Mouse (Mus musculus): Measurements from ENCODE around the gene Spdef. TPM values are rescaled to one million over a fixed set of nuclear protein-coding genes. Genes with fewer than 3 reads are reported as not detected.

Spdef gene
- polyA plus RNA-seq, 1 experiment from 2014 or later, result 0.94 TPM

DNA sequence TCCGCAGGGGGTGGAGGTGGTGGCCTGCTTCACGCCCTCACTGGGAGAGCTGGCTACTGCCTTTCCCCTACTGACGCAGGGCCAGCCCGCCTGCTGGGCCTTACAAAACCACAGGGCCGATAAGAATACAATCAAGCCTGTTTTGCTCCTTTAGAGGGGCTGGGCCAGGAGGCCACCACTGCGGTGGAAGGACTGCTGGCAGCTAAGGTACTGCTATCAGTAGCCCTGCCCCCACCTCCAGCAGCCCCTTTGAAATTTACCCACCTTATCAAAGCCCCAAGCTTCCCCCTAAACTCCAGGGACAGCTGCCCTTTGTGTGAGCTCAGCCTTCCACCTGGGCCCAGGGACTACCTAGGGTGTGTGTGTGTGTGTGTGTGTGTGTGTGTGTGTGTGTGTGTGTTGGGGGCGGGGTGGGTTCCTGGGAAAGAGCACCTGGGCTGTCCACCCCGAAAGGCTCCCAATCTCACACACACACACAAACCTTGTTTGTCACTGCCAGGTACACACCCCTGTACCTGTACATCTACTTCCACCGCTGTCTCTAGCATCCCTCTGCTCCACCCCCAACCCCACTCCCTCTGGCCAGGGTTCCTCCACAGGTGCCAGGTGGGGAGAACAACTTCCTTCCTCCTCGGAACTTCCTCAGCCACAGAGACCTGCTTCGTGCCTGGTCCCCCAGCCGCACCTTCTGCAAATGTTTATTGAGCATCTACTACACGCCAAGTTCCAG, 5.8 kb upstream of the Spdef start:
- 26% methylated on average over 12 of the region's 13 CpGs for WGBS
- no peak for DNase-seq (ENCODE audit: low spot score)

DNA sequence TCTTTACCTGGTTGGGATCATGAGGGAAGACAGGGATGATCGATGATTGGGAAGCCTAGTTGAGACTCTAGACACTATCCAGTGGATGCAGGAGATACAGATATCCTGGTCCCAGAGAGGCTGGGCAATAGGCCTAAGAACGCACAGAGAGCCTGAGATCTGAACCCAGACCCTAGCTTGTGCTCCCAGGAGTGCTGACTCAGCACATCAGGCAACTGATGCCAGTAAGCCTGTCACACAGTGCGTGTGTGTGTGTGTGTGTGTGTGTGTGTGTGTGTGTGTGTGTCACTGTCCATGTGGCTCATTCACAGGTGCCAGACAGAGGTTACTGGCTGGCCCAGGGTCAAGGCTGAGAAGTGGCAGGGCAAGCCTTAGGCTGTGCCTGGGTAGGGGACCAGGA, 3.9 kb upstream of the Spdef start:
- no peaks in the 10 kb centered on the region for H3K4me1 ChIP-seq (replicated peaks; ENCODE audit: control insufficient read depth, insufficient read depth, low read length)
- H3K9ac ChIP-seq, result no peak overlapping the region
- H3K27ac ChIP-seq, result no peak overlapping the region
- H3K9me3 ChIP-seq (ENCODE audit: control insufficient read depth, low read length), result 0 out of 2 replicates have a peak, but pooled peaks cover 3% of the 10 kb centered on the region
- WGBS, result 90% methylated on average over 3 of the region's 3 CpGs
- ATAC-seq (ENCODE audit: low FRiP score) (no peak), DNase-seq (ENCODE audit: low spot score) (no peak)
- no peak overlapping the region for H3K4me2 ChIP-seq (replicated peaks)
- no peaks in the 10 kb centered on the region for H3K27me3 ChIP-seq (ENCODE audit: control insufficient read depth, insufficient read depth, low read length)
- no peak overlapping the region for H3K4me3 ChIP-seq (replicated peaks; ENCODE audit: low read length)
- H3K36me3 ChIP-seq (replicated peaks; ENCODE audit: control insufficient read depth, insufficient read depth), result no peaks in the 10 kb centered on the region

More for the DNA sequence above, 5.8 kb upstream of the Spdef start:
- Histone ChIP-seq H3K4me1 (replicated peaks; ENCODE audit: control insufficient read depth, insufficient read depth, low read length) (no peaks in the 10 kb centered on the region), H3K36me3 (replicated peaks; ENCODE audit: control insufficient read depth, insufficient read depth) (no peaks in the 10 kb centered on the region), H3K9ac (no peak overlapping the region), H3K9me3 (ENCODE audit: control insufficient read depth, low read length) (0 out of 2 replicates have a peak, but pooled peaks cover 3% of the 10 kb centered on the region), H3K4me3 (replicated peaks; ENCODE audit: low read length) (no peak overlapping the region), H3K27me3 (ENCODE audit: control insufficient read depth, insufficient read depth, low read length) (no peaks in the 10 kb centered on the region), H3K4me2 (replicated peaks) (no peak overlapping the region), H3K27ac (no peak overlapping the region)
- ATAC-seq (ENCODE audit: low FRiP score), result no peak

DNA sequence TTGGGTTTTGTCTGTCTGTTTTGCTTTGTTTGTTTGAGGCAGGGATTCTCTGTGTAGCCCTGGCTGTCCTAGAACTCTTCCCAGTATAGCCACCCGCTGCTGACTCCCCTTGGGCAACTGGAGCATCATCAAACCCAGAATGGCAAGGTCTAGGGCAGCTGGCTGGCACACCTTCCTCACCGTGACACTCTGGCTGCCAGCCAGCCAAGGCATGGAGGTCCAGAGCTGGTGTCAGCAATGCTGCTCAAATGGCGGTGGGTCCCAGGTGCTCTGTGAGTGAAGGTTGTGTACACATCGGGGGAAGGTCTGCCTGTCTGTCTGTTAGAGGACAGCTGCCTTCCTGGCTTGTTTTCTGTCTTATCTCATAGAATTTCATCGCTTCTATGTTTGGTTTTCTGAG, 3.4 kb upstream of the Spdef start:
- Histone ChIP-seq H3K4me1 (replicated peaks; ENCODE audit: control insufficient read depth, insufficient read depth, low read length) (no peaks in the 10 kb centered on the region), H3K9me3 (ENCODE audit: control insufficient read depth, low read length) (0 out of 2 replicates have a peak, but pooled peaks cover 3% of the 10 kb centered on the region), H3K27me3 (ENCODE audit: control insufficient read depth, insufficient read depth, low read length) (no peaks in the 10 kb centered on the region), H3K9ac (no peak overlapping the region), H3K27ac (no peak overlapping the region), H3K36me3 (replicated peaks; ENCODE audit: control insufficient read depth, insufficient read depth) (no peaks in the 10 kb centered on the region), H3K4me2 (replicated peaks) (no peak overlapping the region), H3K4me3 (replicated peaks; ENCODE audit: low read length) (no peak overlapping the region)
- 78% methylated on average over 5 of the region's 5 CpGs for WGBS
- no peak for ATAC-seq (ENCODE audit: low FRiP score)
- DNase-seq (ENCODE audit: low spot score), result no peak

DNA sequence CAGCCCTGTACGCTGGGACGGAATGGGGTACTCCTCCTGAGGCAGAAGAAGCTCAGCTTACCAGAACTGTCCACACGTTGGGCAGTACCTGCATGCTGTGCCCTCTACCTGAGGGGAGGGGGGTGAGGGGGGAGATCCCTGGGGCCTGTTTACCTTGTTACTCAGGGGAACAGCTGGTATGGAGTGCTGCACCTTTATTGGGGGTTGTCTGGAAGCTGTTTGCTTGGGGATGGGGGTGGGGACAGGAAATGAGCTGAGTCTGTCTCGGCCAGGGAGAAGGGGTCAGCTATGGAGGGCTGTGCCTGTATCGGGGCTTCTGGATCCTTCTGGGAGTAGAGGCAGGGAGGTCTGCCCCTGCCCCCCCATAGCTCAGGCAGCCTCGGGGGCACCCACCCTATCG, 2.2 kb downstream of the Spdef start:
- DNase-seq (ENCODE audit: low spot score) (no peak), ATAC-seq (ENCODE audit: low FRiP score) (no peak)
- WGBS, result 65% methylated on average over 7 of the region's 7 CpGs
- Histone ChIP-seq H3K27me3 (ENCODE audit: control insufficient read depth, insufficient read depth, low read length) (no peaks in the 10 kb centered on the region), H3K36me3 (replicated peaks; ENCODE audit: control insufficient read depth, insufficient read depth) (no peaks in the 10 kb centered on the region), H3K9me3 (ENCODE audit: control insufficient read depth, low read length) (0 out of 2 replicates have a peak, but pooled peaks cover 3% of the 10 kb centered on the region), H3K4me3 (replicated peaks; ENCODE audit: low read length) (no peak overlapping the region), H3K4me2 (replicated peaks) (no peak overlapping the region), H3K4me1 (replicated peaks; ENCODE audit: control insufficient read depth, insufficient read depth, low read length) (no peaks in the 10 kb centered on the region), H3K9ac (no peak overlapping the region), H3K27ac (no peak overlapping the region)

DNA sequence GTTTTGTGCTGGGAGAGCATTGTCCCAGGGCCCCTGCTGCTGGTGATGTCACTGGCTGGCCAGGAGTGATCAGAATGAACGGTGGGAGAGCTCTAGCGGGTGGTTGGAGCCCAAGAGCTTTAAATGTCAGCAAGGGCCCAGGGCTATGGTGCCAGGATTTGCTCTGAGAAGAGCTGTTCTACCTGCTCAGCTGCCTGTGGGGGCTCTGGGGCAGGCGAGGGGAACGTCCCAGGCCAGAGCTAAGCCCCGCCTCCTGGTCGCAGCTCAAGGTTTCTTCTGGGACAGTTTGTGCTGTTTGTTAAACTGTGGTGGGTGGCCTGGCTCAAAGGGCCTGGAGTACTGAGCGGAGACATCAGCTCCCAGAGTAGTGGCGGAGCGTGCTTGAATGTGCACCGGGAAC, 3.3 kb downstream of the Spdef start:
- Histone ChIP-seq H3K27me3 (ENCODE audit: control insufficient read depth, insufficient read depth, low read length) (no peaks in the 10 kb centered on the region), H3K36me3 (replicated peaks; ENCODE audit: control insufficient read depth, insufficient read depth) (no peaks in the 10 kb centered on the region), H3K9ac (no peak overlapping the region), H3K4me2 (replicated peaks) (no peak overlapping the region), H3K4me3 (replicated peaks; ENCODE audit: low read length) (no peak overlapping the region), H3K4me1 (replicated peaks; ENCODE audit: control insufficient read depth, insufficient read depth, low read length) (no peaks in the 10 kb centered on the region), H3K9me3 (ENCODE audit: control insufficient read depth, low read length) (0 out of 2 replicates have a peak, but pooled peaks cover 3% of the 10 kb centered on the region), H3K27ac (no peak overlapping the region)
- DNase-seq (ENCODE audit: low spot score), result no peak
- 18% methylated on average over 10 of the region's 10 CpGs for WGBS
- no peak for ATAC-seq (ENCODE audit: low FRiP score)

DNA sequence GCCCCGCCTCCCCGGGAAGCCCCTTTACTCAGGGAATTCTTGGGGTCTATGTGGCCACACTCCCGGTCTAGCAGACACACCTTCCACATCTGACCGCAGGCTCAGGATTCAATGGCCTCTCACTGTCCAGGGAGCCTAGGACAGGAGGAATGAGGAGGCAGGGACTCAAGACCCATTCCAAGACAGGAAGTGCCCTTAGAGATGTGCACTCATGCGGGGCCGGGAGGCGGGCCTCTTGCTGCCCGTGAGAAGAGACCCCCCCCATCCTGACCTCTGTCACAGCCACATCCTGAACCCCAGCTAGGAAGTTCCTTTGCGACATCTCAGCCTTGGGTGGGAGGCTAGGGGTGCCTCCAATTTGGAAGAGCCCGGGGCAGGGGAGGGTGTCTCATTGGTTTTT, 3.7 kb downstream of the Spdef start:
- H3K4me2 ChIP-seq (replicated peaks), result no peak overlapping the region
- DNase-seq (ENCODE audit: low spot score), result no peak
- no peak overlapping the region for H3K27ac ChIP-seq
- no peak for ATAC-seq (ENCODE audit: low FRiP score)
- no peak overlapping the region for H3K4me3 ChIP-seq (replicated peaks; ENCODE audit: low read length)
- H3K9me3 ChIP-seq (ENCODE audit: control insufficient read depth, low read length), result 0 out of 2 replicates have a peak, but pooled peaks cover 3% of the 10 kb centered on the region
- 30% methylated on average over 10 of the region's 10 CpGs for WGBS
- H3K36me3 ChIP-seq (replicated peaks; ENCODE audit: control insufficient read depth, insufficient read depth), result no peaks in the 10 kb centered on the region
- H3K27me3 ChIP-seq (ENCODE audit: control insufficient read depth, insufficient read depth, low read length), result no peaks in the 10 kb centered on the region
- H3K9ac ChIP-seq, result no peak overlapping the region
- no peaks in the 10 kb centered on the region for H3K4me1 ChIP-seq (replicated peaks; ENCODE audit: control insufficient read depth, insufficient read depth, low read length)

DNA sequence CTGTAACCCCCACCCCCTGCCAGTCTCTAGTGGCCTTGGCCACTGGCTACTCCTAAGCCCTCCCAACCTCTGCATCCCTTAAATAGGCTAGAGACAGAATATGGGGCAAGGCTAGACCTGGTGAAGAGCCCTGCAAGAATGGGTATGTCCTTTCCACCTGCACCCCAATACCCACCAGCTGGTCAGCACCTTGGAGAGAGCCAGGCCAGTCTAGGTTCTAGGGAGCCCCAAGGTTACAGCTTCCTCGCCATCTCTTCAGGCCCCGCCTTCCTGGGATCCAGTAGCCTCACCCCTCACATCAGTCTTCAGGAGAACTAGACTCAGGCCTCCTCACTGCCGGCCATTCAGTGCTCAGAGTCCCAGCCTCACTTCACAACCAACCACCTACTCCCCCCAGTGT, 4.4 kb downstream of the Spdef start:
- 35% methylated on average over 3 of the region's 3 CpGs for WGBS
- H3K4me1 ChIP-seq (replicated peaks; ENCODE audit: control insufficient read depth, insufficient read depth, low read length), result no peaks in the 10 kb centered on the region
- no peak overlapping the region for H3K4me2 ChIP-seq (replicated peaks)
- ATAC-seq (ENCODE audit: low FRiP score) (no peak), DNase-seq (ENCODE audit: low spot score) (no peak)
- no peak overlapping the region for H3K4me3 ChIP-seq (replicated peaks; ENCODE audit: low read length)
- no peak overlapping the region for H3K9ac ChIP-seq
- H3K27me3 ChIP-seq (ENCODE audit: control insufficient read depth, insufficient read depth, low read length), result no peaks in the 10 kb centered on the region
- no peaks in the 10 kb centered on the region for H3K36me3 ChIP-seq (replicated peaks; ENCODE audit: control insufficient read depth, insufficient read depth)
- no peak overlapping the region for H3K27ac ChIP-seq
- H3K9me3 ChIP-seq (ENCODE audit: control insufficient read depth, low read length), result no peaks in the 10 kb centered on the region

DNA sequence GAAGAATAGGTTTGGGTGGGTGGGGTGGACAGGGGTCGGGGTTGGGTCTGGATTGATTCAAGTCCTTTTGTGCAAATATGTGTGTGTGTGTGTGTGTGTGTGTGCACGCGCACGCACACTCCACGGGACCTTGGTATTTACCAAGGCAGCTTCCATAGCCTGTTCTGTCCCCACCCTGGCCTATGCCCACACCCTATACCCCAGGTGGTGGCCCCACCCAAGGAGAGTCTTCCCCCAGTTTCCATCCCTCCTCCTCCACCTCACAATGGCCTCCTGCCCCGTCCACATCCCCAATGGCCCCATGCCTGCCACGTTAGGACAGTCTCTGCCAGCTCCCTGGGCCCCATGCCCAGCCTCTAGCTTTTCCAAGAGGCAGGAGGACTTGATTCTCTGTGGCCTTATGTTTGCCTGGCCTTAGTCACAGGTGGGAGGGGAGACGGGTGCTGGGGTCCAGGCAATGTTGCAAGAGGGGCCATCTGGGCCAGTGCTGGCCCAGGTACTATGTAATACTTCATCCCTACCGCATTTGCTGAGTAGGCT, 7.6 kb downstream of the Spdef start:
- Histone ChIP-seq H3K9ac (no peak overlapping the region), H3K36me3 (replicated peaks; ENCODE audit: control insufficient read depth, insufficient read depth) (no peaks in the 10 kb centered on the region), H3K4me2 (replicated peaks) (no peak overlapping the region), H3K4me1 (replicated peaks; ENCODE audit: control insufficient read depth, insufficient read depth, low read length) (0 out of 2 replicates have a peak, but pooled peaks cover 9% of the 10 kb centered on the region), H3K4me3 (replicated peaks; ENCODE audit: low read length) (no peak overlapping the region), H3K27ac (no peak overlapping the region), H3K9me3 (ENCODE audit: control insufficient read depth, low read length) (no peaks in the 10 kb centered on the region), H3K27me3 (ENCODE audit: control insufficient read depth, insufficient read depth, low read length) (no peaks in the 10 kb centered on the region)
- WGBS, result 73% methylated on average over 9 of the region's 9 CpGs
- DNase-seq (ENCODE audit: low spot score), result no peak
- no peak for ATAC-seq (ENCODE audit: low FRiP score)

DNA sequence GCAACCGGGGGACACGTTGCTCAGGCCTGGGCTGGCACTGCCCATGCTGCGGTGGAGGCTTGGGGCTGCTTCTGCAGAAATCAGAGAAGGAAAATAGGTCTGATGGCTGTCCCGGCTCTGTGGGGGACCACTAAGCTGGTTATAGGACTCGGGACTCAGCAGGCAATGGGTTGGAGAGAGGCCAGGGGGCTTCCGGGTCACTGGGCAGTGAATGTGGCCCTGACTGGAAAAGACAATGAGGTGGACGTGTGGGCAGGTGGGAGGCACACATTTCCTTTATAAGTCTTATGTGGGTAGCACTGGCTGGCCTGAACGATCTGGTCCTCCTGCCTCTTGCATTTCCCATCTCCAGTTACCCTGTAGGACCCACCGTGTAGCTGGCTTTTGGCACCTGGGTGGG, 8.4 kb downstream of the Spdef start:
- Histone ChIP-seq H3K27me3 (ENCODE audit: control insufficient read depth, insufficient read depth, low read length) (no peaks in the 10 kb centered on the region), H3K27ac (no peak overlapping the region), H3K9me3 (ENCODE audit: control insufficient read depth, low read length) (no peaks in the 10 kb centered on the region), H3K4me2 (replicated peaks) (no peak overlapping the region), H3K36me3 (replicated peaks; ENCODE audit: control insufficient read depth, insufficient read depth) (no peaks in the 10 kb centered on the region), H3K4me3 (replicated peaks; ENCODE audit: low read length) (no peak overlapping the region), H3K9ac (no peak overlapping the region), H3K4me1 (replicated peaks; ENCODE audit: control insufficient read depth, insufficient read depth, low read length) (0 out of 2 replicates have a peak, but pooled peaks cover 9% of the 10 kb centered on the region)
- DNase-seq (ENCODE audit: low spot score) (no peak), ATAC-seq (ENCODE audit: low FRiP score) (no peak)
- 44% methylated on average over 9 of the region's 9 CpGs for WGBS
